In genomic region chr12:113011702-113012360, GRCm38 (mm10) we compare ENCODE assay signal across 11 mouse cellular contexts. TPM values are rescaled to one million over a fixed set of nuclear protein-coding genes. Genes with fewer than 3 reads are reported as not detected.
A peak's percentile ranks its signal among the peaks of the same experiment; 100 is the strongest.
DNase-seq lines count a peak whose midpoint lies in the region; ATAC-seq and TF ChIP-seq lines count a peak whose summit lies in the region.
"Had no signal": no experiment of that assay in that cellular context is flagged by ENCODE, and none has a peak within 500 bp of the region (broad histone marks: within the 10 kb centered on the region; RNA-seq: fewer than 3 reads in every experiment).

No protein-coding gene starts in this region.

- DNase-seq in heart, adult 8-10 months (ENCODE audit: low spot score), result no peak
- peak; percentile 86 for DNase-seq in 3T3-L1 (ENCODE audit: low read depth, low spot score)
- DNase-seq in kidney, postnatal 4 days, result peak; percentile 33 to 48
- DNase-seq in ovary, postnatal 36 days (ENCODE audit: low spot score), result no peak
- DNase-seq in gastrocnemius, postnatal 10 days, result no peak
- DNase-seq in adrenal gland, postnatal 10 days, result no peak
- DNase-seq: adrenal gland, adult 8-10 months; thymus, postnatal 25 days had no signal

- H3K9ac ChIP-seq in heart, embryonic 11.5 days (ENCODE audit: low read depth, low read length), result no peak overlapping the region
- H3K9ac ChIP-seq: forebrain, embryonic 12.5 days had no signal

- no peak for TF ChIP-seq CTCF in embryonic fibroblast, embryonic 13.5 days (IDR thresholded peaks at IDR 0.05; ENCODE audit: borderline replicate concordance, insufficient read depth, low read length)

- 0 out of 2 replicates have a peak overlapping the region, but pooled peaks have one; percentile 32 for H3K27ac ChIP-seq in heart, embryonic 11.5 days (ENCODE audit: low read depth, low read length)
- H3K27ac ChIP-seq in embryonic fibroblast, embryonic 13.5 days (ENCODE audit: insufficient read depth, low read length), result peak overlapping the region; percentile 62

- peaks cover 11% of the 10 kb centered on the region for H3K4me1 ChIP-seq in heart, embryonic 11.5 days (ENCODE audit: control insufficient read depth, insufficient read depth, low read length)
- peaks cover 23% of the 10 kb centered on the region for H3K4me1 ChIP-seq in embryonic fibroblast, embryonic 13.5 days (ENCODE audit: control insufficient read depth, insufficient read depth, low read length)

- 81% methylated on average over 6 of the region's 6 CpGs for WGBS in heart, embryonic 11.5 days (ENCODE audit: insufficient replicate concordance)

- H3K27me3 ChIP-seq in heart, embryonic 11.5 days (ENCODE audit: control insufficient read depth, insufficient read depth, low read length), result no peaks in the 10 kb centered on the region
- H3K27me3 ChIP-seq: forebrain, embryonic 12.5 days had no signal

- no peak overlapping the region for H3K4me2 ChIP-seq in heart, embryonic 11.5 days
- H3K4me2 ChIP-seq: forebrain, embryonic 12.5 days had no signal

- TF ChIP-seq POLR2A in embryonic fibroblast, embryonic 13.5 days (IDR thresholded peaks at IDR 0.05; ENCODE audit: low read depth, low read length), result no peak

- no peaks in the 10 kb centered on the region for H3K9me3 ChIP-seq in heart, embryonic 11.5 days (replicated peaks; ENCODE audit: control insufficient read depth, low read length)
- H3K9me3 ChIP-seq: forebrain, embryonic 12.5 days had no signal

- H3K4me3 ChIP-seq in heart, embryonic 11.5 days (ENCODE audit: low read depth, low read length), result no peak overlapping the region
- no peak overlapping the region for H3K4me3 ChIP-seq in embryonic fibroblast, embryonic 13.5 days (ENCODE audit: insufficient read depth, low read length)
- H3K4me3 ChIP-seq: forebrain, embryonic 12.5 days had no signal

- H3K36me3 ChIP-seq in heart, embryonic 11.5 days (ENCODE audit: control insufficient read depth, insufficient read depth, low read length), result no peaks in the 10 kb centered on the region
- H3K36me3 ChIP-seq: forebrain, embryonic 12.5 days had no signal

- no peak for ATAC-seq in heart, embryonic 11.5 days (replicated peaks; ENCODE audit: insufficient number of reproducible peaks, low FRiP score, low TSS enrichment)

RNA-seq across cellular contexts. Expression of gene Pacs2, which starts 2.5 kb away (rescaled TPM):
- 7.3 and 11.3 TPM in 2 replicates for polyA plus RNA-seq in heart, embryonic 11.5 days (2014; fragmentation: Nextera tagmentation; extraction: Ambion mirVana)
- total RNA-seq in heart, adult 8-10 months (2022), result 10 to 100 TPM; 30.4 to 38.2 (median 36.1) TPM
- 33.4 and 44.5 TPM in 2 replicates for polyA plus RNA-seq in embryonic fibroblast, embryonic 13.5 days (2011; ENCODE audit: insufficient read length, low read depth, missing spikeins)
- 10 to 100 TPM; 51.8 to 54.4 TPM for total RNA-seq in gastrocnemius, postnatal 10 days (2021)
- 10 to 100 TPM; 30.3 to 37.1 TPM for total RNA-seq in adrenal gland, postnatal 10 days (2021)

RNA-seq across cellular contexts. Expression of gene Brf1, which starts 11.3 kb away (rescaled TPM):
- polyA plus RNA-seq in heart, embryonic 11.5 days (2014; fragmentation: Nextera tagmentation; extraction: Ambion mirVana), result 33.7 and 39.5 TPM in 2 replicates
- total RNA-seq in heart, adult 8-10 months (2022), result 10 to 100 TPM; 22.9 to 28.1 (median 24.6) TPM
- 25.3 and 37.2 TPM in 2 replicates for polyA plus RNA-seq in embryonic fibroblast, embryonic 13.5 days (2011; ENCODE audit: insufficient read length, low read depth, missing spikeins)
- 10 to 100 TPM; 28.2 to 37.9 TPM for total RNA-seq in gastrocnemius, postnatal 10 days (2021)
- 10 to 100 TPM; 40.1 to 55.3 TPM for total RNA-seq in adrenal gland, postnatal 10 days (2021)

RNA-seq across cellular contexts. Expression of gene Btbd6, which starts 35.5 kb away (rescaled TPM):
- polyA plus RNA-seq in heart, embryonic 11.5 days (2014; fragmentation: Nextera tagmentation; extraction: Ambion mirVana), result 18.9 and 22.5 TPM in 2 replicates
- total RNA-seq in heart, adult 8-10 months (2022), result 10 to 100 TPM; 21.6 to 29.6 (median 26.3) TPM
- polyA plus RNA-seq in embryonic fibroblast, embryonic 13.5 days (2011; ENCODE audit: insufficient read length, low read depth, missing spikeins), result 7.9 and 9.0 TPM in 2 replicates
- 10 to 100 TPM; 10.4 to 12.7 TPM for total RNA-seq in gastrocnemius, postnatal 10 days (2021)
- total RNA-seq in adrenal gland, postnatal 10 days (2021), result 10 to 100 TPM; 16.9 to 28.1 TPM

Comparison
In these comparisons a context has a peak if more than half of its experiments do, and no peak if none do; other contexts are left out.
1. DNase-seq: peak in 3T3-L1 (single experiment) and kidney, postnatal 4 days (2 of 2); none in heart, adult 8-10 months (single experiment), ovary, postnatal 36 days (single experiment), gastrocnemius, postnatal 10 days (single experiment) and adrenal gland, postnatal 10 days (single experiment).